Mouse (Mus musculus) B cell, adult 2 months (primary cell): Measurements from ENCODE around the gene Pfkfb3.

Experiments used
- DNase-seq, 2 experiments: peaks; one replicate each; pipeline ENCODE4 v3.0.0; 2022

Pfkfb3 gene

GRCm38 (mm10) chr2:11553471-11554400, at the start of gene Pfkfb3:
Gene Pfkfb3, minus strand, starts transcription at chr2:11554077.
- DNase-seq: peak; percentile 82 to 84

- peak; percentile 96 for DNase-seq
These were observed 48.9 kb upstream of the Pfkfb3 start for GRCm38 (mm10) chr2:11602506-11603489.

GRCm38 (mm10) chr2:11601795-11602194, 47.9 kb upstream of the Pfkfb3 start:
- no peak for DNase-seq

GRCm38 (mm10) chr2:11597906-11598305, 44.0 kb upstream of the Pfkfb3 start:
- DNase-seq: no peak

- DNase-seq: no peak
These were observed 42.8 kb upstream of the Pfkfb3 start for GRCm38 (mm10) chr2:11596690-11597089.

GRCm38 (mm10) chr2:11587996-11588395, 34.1 kb upstream of the Pfkfb3 start:
- no peak for DNase-seq

- DNase-seq: no peak
These were observed 25.5 kb upstream of the Pfkfb3 start for GRCm38 (mm10) chr2:11579399-11579798.

- DNase-seq: no peak
These were observed 24.3 kb upstream of the Pfkfb3 start for GRCm38 (mm10) chr2:11578187-11578586.

- DNase-seq: no peak
These were observed 19.8 kb upstream of the Pfkfb3 start for GRCm38 (mm10) chr2:11573684-11574083.

GRCm38 (mm10) chr2:11571004-11571535, 17.2 kb upstream of the Pfkfb3 start:
- DNase-seq: no peak

- DNase-seq: no peak
These were observed 14.6 kb upstream of the Pfkfb3 start for GRCm38 (mm10) chr2:11568471-11568870.

- peak; percentile 87 to 90 for DNase-seq
These were observed 14.0 kb upstream of the Pfkfb3 start for GRCm38 (mm10) chr2:11567781-11568362.

- DNase-seq: no peak
These were observed 13.0 kb upstream of the Pfkfb3 start for GRCm38 (mm10) chr2:11566898-11567297.

GRCm38 (mm10) chr2:11566241-11566640, 12.4 kb upstream of the Pfkfb3 start:
- DNase-seq: no peak

- no peak for DNase-seq
These were observed 10.9 kb upstream of the Pfkfb3 start for GRCm38 (mm10) chr2:11564768-11565167.

GRCm38 (mm10) chr2:11563256-11563655, 9.4 kb upstream of the Pfkfb3 start:
- no peak for DNase-seq

- DNase-seq: no peak
These were observed 4.8 kb upstream of the Pfkfb3 start for GRCm38 (mm10) chr2:11558654-11559053.

- no peak for DNase-seq
These were observed 3.4 kb upstream of the Pfkfb3 start for GRCm38 (mm10) chr2:11557244-11557643.

GRCm38 (mm10) chr2:11555316-11555715, 1.4 kb upstream of the Pfkfb3 start:
- no peak for DNase-seq

- peak; percentile 48 to 58 for DNase-seq
These were observed 868 bp downstream of the Pfkfb3 start for GRCm38 (mm10) chr2:11552966-11553451.

- peak; percentile 53 to 59 for DNase-seq
These were observed 1.5 kb downstream of the Pfkfb3 start for GRCm38 (mm10) chr2:11552297-11552821.

- no peak for DNase-seq
These were observed 2.2 kb downstream of the Pfkfb3 start for GRCm38 (mm10) chr2:11551726-11552125.
